Mouse (Mus musculus) neural tube, embryonic 14.5 days (tissue): Measurements from ENCODE around the gene Foxk2. TPM values are rescaled to one million over a fixed set of nuclear protein-coding genes. Genes with fewer than 3 reads are reported as not detected.
A peak's percentile ranks its signal among the peaks of the same experiment; 100 is the strongest.

ENCODE experiments used
- ATAC-seq: fragments of 200-750 bp; cut with Nextera tagmentation; 2 replicates; pipeline ENCODE4 v1.8.0; 2017; ENCODE audit warnings: low read depth, mild to moderate bottlenecking, moderate TSS enrichment, moderate library complexity
- H3K27ac ChIP-seq: fragments of 300-500 bp; sonication (generic); 2 replicates; pipeline ENCODE4 v1.5.1; 2014; ENCODE audit warnings: low read depth, mild to moderate bottlenecking, control low read depth, low read length, moderate library complexity, mixed read lengths
- H3K27me3 ChIP-seq: fragments of 300-500 bp; sonication (generic); 2 replicates; pipeline ENCODE4 v1.6.1; 2014; ENCODE audit warnings: low read length; ENCODE audit not compliant: control insufficient read depth, insufficient read depth
- H3K36me3 ChIP-seq: fragments of 300-500 bp; sonication (generic); 2 replicates; pipeline ENCODE4 v1.6.1; 2014; ENCODE audit warnings: low read length, mixed read lengths; ENCODE audit not compliant: control insufficient read depth, insufficient read depth
- H3K4me1 ChIP-seq: fragments of 300-500 bp; sonication (generic); 2 replicates; pipeline ENCODE4 v1.6.1; 2014; ENCODE audit warnings: low read length; ENCODE audit not compliant: control insufficient read depth, insufficient read depth
- H3K4me2 ChIP-seq: fragments of 300-500 bp; sonication (generic); 2 replicates; pipeline ENCODE4 v1.6.1; 2014; ENCODE audit warnings: mild to moderate bottlenecking, low read depth, low read length, control low read depth
- H3K4me3 ChIP-seq: fragments of 300-500 bp; sonication (generic); 2 replicates; pipeline ENCODE4 v1.5.1; 2014; ENCODE audit warnings: low read depth, low read length, control low read depth, mixed read lengths
- H3K9ac ChIP-seq: fragments of 300-500 bp; sonication (generic); replicated peaks from 2 replicates; pipeline ENCODE4 v1.6.1; 2014; ENCODE audit warnings: low read depth, mild to moderate bottlenecking, control low read depth, low read length, mixed read lengths
- H3K9me3 ChIP-seq: fragments of 300-500 bp; sonication (generic); 2 replicates; pipeline ENCODE4 v1.6.1; 2016; ENCODE audit warnings: low read length; ENCODE audit not compliant: control insufficient read depth
- WGBS: fragments of 180-500 bp; shearing (Covaris S2); extraction: QIAGEN DNeasy Blood & Tissue Kit; methylation state at CpG from one replicate; pipeline ENCODE4 v1.1.7; 2014; 5-methylcytosine and 5-hydroxymethylcytosine counted together
- polyA plus RNA-seq: library from polyadenylated mRNA; unstranded; fragments of >200 nt; fragmentation: Nextera tagmentation; extraction: Ambion mirVana; gene quantifications from 2 replicates; pipeline ENCODE4 v1.2.1, GENCODE M21; 2014

Foxk2 gene
- polyA plus RNA-seq, 1 experiment from 2014 or later, result 15.1 TPM

DNA sequence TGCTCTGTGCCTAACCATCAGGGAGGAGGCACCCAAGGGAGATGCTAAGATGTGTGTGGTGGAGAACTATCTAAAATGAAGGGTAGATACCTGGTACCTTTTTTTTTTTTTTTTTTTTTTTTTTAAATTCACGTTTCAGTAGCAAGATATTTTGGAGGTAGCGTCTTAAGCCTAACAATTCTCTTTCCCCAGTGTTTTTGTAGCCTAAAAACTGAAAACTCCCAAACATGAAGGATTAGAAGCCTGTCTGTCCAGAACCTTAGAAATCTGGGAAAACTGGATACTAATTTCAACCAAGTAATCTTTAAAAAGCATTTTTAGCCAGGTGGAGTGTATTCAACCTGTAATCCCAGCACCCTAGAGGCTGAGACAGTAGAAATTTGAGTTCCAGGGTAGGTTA lies 1.3 kb downstream of the Foxk2 start:
- H3K27me3 ChIP-seq, result no peaks in the 10 kb centered on the region
- ATAC-seq, result no peak
- peaks cover 20% of the 10 kb centered on the region for H3K36me3 ChIP-seq
- peak overlapping the region; percentile 95 for H3K4me3 ChIP-seq
- H3K4me2 ChIP-seq, result peak overlapping the region; percentile 95
- H3K27ac ChIP-seq, result no peak overlapping the region
- H3K9me3 ChIP-seq, result no peaks in the 10 kb centered on the region
- WGBS, result 54% methylated on average over 2 of the region's 2 CpGs
- H3K4me1 ChIP-seq, result peaks cover 21% of the 10 kb centered on the region
- peak overlapping the region; percentile 97 for H3K9ac ChIP-seq

GRCm38 (mm10) chr11:121277516-121277915 lies 17.7 kb downstream of the Foxk2 start:
- 94% methylated on average over 8 of the region's 8 CpGs for WGBS
- Histone ChIP-seq H3K4me1 (no peaks in the 10 kb centered on the region), H3K4me3 (no peak overlapping the region), H3K9ac (no peak overlapping the region), H3K4me2 (no peak overlapping the region), H3K27me3 (no peaks in the 10 kb centered on the region), H3K9me3 (no peaks in the 10 kb centered on the region), H3K36me3 (no peaks in the 10 kb centered on the region), H3K27ac (no peak overlapping the region)
- no peak for ATAC-seq

- H3K9me3 ChIP-seq, result no peaks in the 10 kb centered on the region
- WGBS, result 93% methylated on average over 3 of the region's 3 CpGs
These were observed 18.2 kb downstream of the Foxk2 start for GRCm38 (mm10) chr11:121278011-121278410.

GRCm38 (mm10) chr11:121282911-121283310 lies 23.1 kb downstream of the Foxk2 start:
- Histone ChIP-seq H3K27ac (no peak overlapping the region), H3K4me2 (no peak overlapping the region), H3K4me1 (no peaks in the 10 kb centered on the region), H3K4me3 (no peak overlapping the region), H3K36me3 (peaks cover 12% of the 10 kb centered on the region; the same call in 1 of the 2 replicates), H3K9ac (no peak overlapping the region), H3K27me3 (no peaks in the 10 kb centered on the region), H3K9me3 (no peaks in the 10 kb centered on the region)
- WGBS, result 86% methylated on average over 6 of the region's 6 CpGs
- no peak for ATAC-seq

More at GRCm38 (mm10) chr11:121278011-121278410, 18.2 kb downstream of the Foxk2 start:
- Histone ChIP-seq H3K4me2 (no peak overlapping the region), H3K9ac (no peak overlapping the region), H3K4me3 (no peak overlapping the region), H3K36me3 (no peaks in the 10 kb centered on the region), H3K27ac (no peak overlapping the region), H3K4me1 (no peaks in the 10 kb centered on the region), H3K27me3 (no peaks in the 10 kb centered on the region)
- no peak for ATAC-seq

GRCm38 (mm10) chr11:121289859-121290258 lies 30.1 kb downstream of the Foxk2 start:
- 98% methylated on average over 3 of the region's 3 CpGs for WGBS
- Histone ChIP-seq H3K27me3 (no peaks in the 10 kb centered on the region), H3K4me1 (no peaks in the 10 kb centered on the region), H3K27ac (no peak overlapping the region), H3K9ac (no peak overlapping the region), H3K4me3 (no peak overlapping the region), H3K36me3 (peaks cover 49% of the 10 kb centered on the region), H3K9me3 (no peaks in the 10 kb centered on the region), H3K4me2 (no peak overlapping the region)
- no peak for ATAC-seq

DNA sequence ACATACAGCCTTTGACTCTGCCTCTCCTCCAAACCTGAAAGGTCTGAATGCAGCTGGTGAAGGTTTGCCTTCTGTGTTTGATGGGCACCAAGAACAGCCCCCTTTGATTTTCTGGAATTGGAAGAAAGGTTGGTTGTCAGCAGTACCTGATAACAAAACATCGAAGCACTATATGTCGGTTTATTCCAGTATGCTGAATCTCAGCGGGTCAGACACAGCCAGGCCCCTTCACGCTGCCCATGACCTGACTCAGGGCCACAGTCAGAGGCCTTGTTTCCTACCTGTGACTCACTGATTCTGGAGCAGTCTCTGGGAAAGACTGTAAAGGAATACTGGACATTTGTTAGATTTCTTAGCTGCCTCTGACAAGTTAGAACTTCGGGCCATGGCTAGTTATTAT lies 35.0 kb downstream of the Foxk2 start:
- Histone ChIP-seq H3K36me3 (peaks cover 40% of the 10 kb centered on the region), H3K4me3 (no peak overlapping the region), H3K9ac (no peak overlapping the region), H3K4me2 (no peak overlapping the region), H3K9me3 (no peaks in the 10 kb centered on the region), H3K27me3 (no peaks in the 10 kb centered on the region), H3K4me1 (no peaks in the 10 kb centered on the region), H3K27ac (no peak overlapping the region)
- ATAC-seq, result no peak
- 98% methylated on average over 5 of the region's 5 CpGs for WGBS

DNA sequence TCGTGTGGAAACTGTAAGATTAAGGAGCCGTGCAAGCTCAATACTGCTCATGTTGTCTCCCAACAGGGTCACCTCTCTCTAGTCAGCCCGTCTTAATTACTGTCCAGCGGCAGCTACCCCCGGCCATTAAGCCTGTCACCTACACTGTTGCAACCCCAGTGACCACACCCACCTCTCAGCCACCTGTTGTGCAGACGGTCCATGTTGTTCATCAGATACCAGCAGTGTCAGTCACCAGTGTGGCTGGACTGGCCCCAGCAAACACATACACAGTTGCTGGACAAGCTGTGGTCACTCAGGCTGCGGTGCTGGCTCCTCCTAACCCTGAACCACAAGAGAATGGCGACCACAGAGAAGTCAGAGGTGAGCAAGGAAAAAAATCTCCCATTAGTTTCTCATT lies 38.7 kb downstream of the Foxk2 start:
- Histone ChIP-seq H3K4me1 (no peaks in the 10 kb centered on the region), H3K36me3 (peaks cover 45% of the 10 kb centered on the region), H3K9me3 (no peaks in the 10 kb centered on the region), H3K27me3 (no peaks in the 10 kb centered on the region), H3K4me3 (no peak overlapping the region), H3K4me2 (no peak overlapping the region), H3K27ac (no peak overlapping the region), H3K9ac (no peak overlapping the region)
- WGBS, result 90% methylated on average over 8 of the region's 8 CpGs
- no peak for ATAC-seq

GRCm38 (mm10) chr11:121300265-121300664 lies 40.5 kb downstream of the Foxk2 start:
- no peak overlapping the region for H3K27ac ChIP-seq
- H3K9me3 ChIP-seq, result no peaks in the 10 kb centered on the region
- no peak overlapping the region for H3K4me2 ChIP-seq
- peaks cover 51% of the 10 kb centered on the region for H3K36me3 ChIP-seq
- H3K27me3 ChIP-seq, result no peaks in the 10 kb centered on the region
- no peak overlapping the region for H3K4me3 ChIP-seq
- 97% methylated on average over 9 of the region's 9 CpGs for WGBS
- no peaks in the 10 kb centered on the region for H3K4me1 ChIP-seq
- no peak overlapping the region for H3K9ac ChIP-seq
- ATAC-seq, result no peak

GRCm38 (mm10) chr11:121305371-121305770 lies 45.6 kb downstream of the Foxk2 start:
- Histone ChIP-seq H3K4me3 (no peak overlapping the region), H3K4me1 (no peaks in the 10 kb centered on the region), H3K4me2 (no peak overlapping the region), H3K9ac (no peak overlapping the region), H3K9me3 (no peaks in the 10 kb centered on the region; the same call in 1 of the 2 replicates), H3K27ac (no peak overlapping the region), H3K36me3 (peaks cover 42% of the 10 kb centered on the region), H3K27me3 (no peaks in the 10 kb centered on the region)
- 91% methylated on average over 6 of the region's 6 CpGs for WGBS
- ATAC-seq, result no peak
